Mouse (Mus musculus): Measurements from ENCODE around the gene Gm45521.

- TF ChIP-seq CTCF (IDR thresholded peaks at IDR 0.05; ENCODE audit: extremely low read depth, insufficient read depth, low read length) = peak; percentile 51
- TF ChIP-seq POLR2A (IDR thresholded peaks at IDR 0.05; ENCODE audit: extremely low read depth, insufficient read depth, low read length) = no peak
Observed at GRCm38 (mm10) chr14:7994271-7994767, 37.2 kb downstream of the Gm45521 start, which contains the start of gene Dnase1l3.
